Mouse (Mus musculus) thymus, adult 2 months (tissue): ENCODE results near the gene Gm9903. TPM values are rescaled to one million over a fixed set of nuclear protein-coding genes. Genes with fewer than 3 reads are reported as not detected.

Experiments
- DNase-seq: peaks from one replicate; pipeline ENCODE4 v3.0.0; 2021
- H3K27ac ChIP-seq: fragments of 200-500 bp; 2 replicates; pipeline ENCODE4 v1.5.1; 2012; ENCODE audit warnings: low read length, control low read depth; ENCODE audit not compliant: control insufficient read depth, insufficient read depth
- H3K27me3 ChIP-seq: fragments of 200-500 bp; 2 replicates; pipeline ENCODE4 v1.6.1; 2012; ENCODE audit warnings: mild to moderate bottlenecking, low read length, moderate library complexity, mixed read lengths; ENCODE audit not compliant: control insufficient read depth, insufficient read depth
- H3K36me3 ChIP-seq: fragments of 200-500 bp; 2 replicates; pipeline ENCODE4 v1.6.1; 2012; ENCODE audit warnings: mild to moderate bottlenecking, low read length, moderate library complexity; ENCODE audit not compliant: control insufficient read depth, insufficient read depth
- H3K4me1 ChIP-seq: fragments of 200-500 bp; replicated peaks from 2 replicates; pipeline ENCODE4 v1.6.1; 2012; ENCODE audit warnings: low read length; ENCODE audit not compliant: control insufficient read depth, insufficient read depth
- H3K4me3 ChIP-seq: fragments of 200-500 bp; 2 replicates; pipeline ENCODE4 v1.5.1; 2012; ENCODE audit warnings: mild to moderate bottlenecking, low read length, control low read depth, moderate library complexity; ENCODE audit not compliant: control insufficient read depth, insufficient read depth
- CTCF ChIP-seq: fragments of 200-500 bp; IDR thresholded peaks from 2 replicates; pipeline ENCODE4 v1.5.1; 2012; ENCODE audit warnings: mild to moderate bottlenecking, control low read depth, low read length, moderate library complexity, borderline replicate concordance; ENCODE audit not compliant: control insufficient read depth, poor library complexity, insufficient read depth; ENCODE audit errors: extremely low read depth
- POLR2A ChIP-seq: fragments of 200-500 bp; IDR thresholded peaks from 2 replicates; pipeline ENCODE4 v1.6.1; 2012; ENCODE audit warnings: mild to moderate bottlenecking, low read length, control low read depth, moderate library complexity; ENCODE audit not compliant: control insufficient read depth, poor library complexity, insufficient read depth; ENCODE audit errors: extremely low read depth
- WGBS: fragments of 180-500 bp; shearing (Covaris S2); methylation state at CpG from one replicate; pipeline ENCODE4 v1.1.7; 2018; 5-methylcytosine and 5-hydroxymethylcytosine counted together
- polyA plus RNA-seq: library from polyadenylated mRNA; depleted of rRNA; stranded (reverse); fragments of >200 nt; gene quantifications from 2 replicates; pipeline ENCODE4 v1.2.3, GENCODE M21; 2012

The Gm9903 gene
- polyA plus RNA-seq, 1 experiment: 0.82 TPM

GRCm38 (mm10) chr5:33654424-33654823 is 24.7 kb downstream of the Gm9903 start:
- DNase-seq: no peak
- no peaks in the 10 kb centered on the region; the same call in 1 of the 2 replicates for H3K36me3 ChIP-seq
- peaks cover 13% of the 10 kb centered on the region for H3K4me1 ChIP-seq
- TF ChIP-seq POLR2A: no peak
- TF ChIP-seq CTCF: no peak
- 98% methylated on average over 13 of the region's 13 CpGs for WGBS
- H3K4me3 ChIP-seq: no peak overlapping the region
- H3K27me3 ChIP-seq: no peaks in the 10 kb centered on the region
- no peak overlapping the region for H3K27ac ChIP-seq

GRCm38 (mm10) chr5:33655251-33655840 is 25.6 kb downstream of the Gm9903 start:
- no peak overlapping the region for H3K4me3 ChIP-seq
- peaks cover 13% of the 10 kb centered on the region for H3K4me1 ChIP-seq
- TF ChIP-seq POLR2A (no peak), CTCF (no peak)
- H3K27me3 ChIP-seq: no peaks in the 10 kb centered on the region
- H3K27ac ChIP-seq: no peak overlapping the region
- 85% methylated on average over 10 of the region's 10 CpGs for WGBS
- no peaks in the 10 kb centered on the region for H3K36me3 ChIP-seq
- no peak for DNase-seq

- Histone ChIP-seq H3K27ac (no peak overlapping the region), H3K4me1 (peaks cover 13% of the 10 kb centered on the region), H3K4me3 (peak overlapping the region; percentile 74), H3K27me3 (no peaks in the 10 kb centered on the region), H3K36me3 (no peaks in the 10 kb centered on the region)
- TF ChIP-seq POLR2A (no peak), CTCF (no peak)
- no peak for DNase-seq
- 33% methylated on average over 1 of the region's 1 CpGs for WGBS
Observed at GRCm38 (mm10) chr5:33656739-33657138, 27.0 kb downstream of the Gm9903 start.

GRCm38 (mm10) chr5:33657251-33657786 is 27.6 kb downstream of the Gm9903 start:
- WGBS: under 1% methylated on average over 32 of the region's 32 CpGs
- TF ChIP-seq POLR2A: no peak
- no peak for TF ChIP-seq CTCF
- DNase-seq: no peak
- peak overlapping the region; percentile 37 for H3K27ac ChIP-seq
- H3K36me3 ChIP-seq: no peaks in the 10 kb centered on the region
- peak overlapping the region; percentile 74 for H3K4me3 ChIP-seq
- H3K4me1 ChIP-seq: peaks cover 13% of the 10 kb centered on the region
- no peaks in the 10 kb centered on the region for H3K27me3 ChIP-seq

DNA sequence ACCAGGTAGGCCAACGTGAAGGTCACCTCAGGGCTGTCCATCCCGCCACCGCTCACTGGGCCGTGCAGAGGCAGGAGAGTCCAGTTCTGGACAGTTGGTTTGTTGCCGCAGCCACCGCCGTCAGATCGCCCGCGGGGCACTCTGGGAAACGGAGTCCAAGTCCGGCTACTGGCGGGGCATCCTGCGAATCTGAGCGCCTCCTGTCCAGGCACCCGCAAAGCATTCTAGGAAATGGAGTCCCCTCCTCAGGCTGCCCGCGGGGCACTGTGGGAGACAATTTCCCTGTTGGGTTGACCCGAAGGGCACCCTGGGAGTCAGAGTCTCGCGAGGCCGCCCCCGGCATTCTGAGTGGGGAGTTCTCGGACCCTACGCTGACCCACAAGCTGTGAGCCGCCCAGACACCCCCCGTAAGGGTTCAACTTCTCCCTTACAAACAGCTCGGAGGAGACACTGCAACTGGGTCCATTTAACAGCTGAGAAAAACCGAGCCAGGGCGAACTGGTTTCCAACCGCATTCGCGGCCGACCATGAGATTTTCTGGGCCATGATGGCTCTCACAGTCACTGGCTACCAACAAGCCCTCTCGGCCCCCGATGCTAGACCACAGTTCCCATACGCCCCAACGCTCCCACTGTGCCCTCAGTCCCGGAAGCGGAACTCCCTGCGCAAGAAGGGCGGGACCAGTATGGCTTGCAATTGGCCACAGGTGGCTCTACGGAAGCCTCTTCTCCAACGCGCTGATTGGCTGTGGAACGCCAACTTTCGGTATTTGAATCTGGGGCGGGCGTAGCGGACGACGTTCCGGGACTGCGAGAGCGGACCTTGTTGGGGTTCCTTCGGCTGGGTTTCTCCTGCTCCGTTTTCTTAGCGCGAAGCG is 28.3 kb downstream of the Gm9903 start, which contains the start of the genes Tacc3 and Tmem129:
Gene Tacc3, plus strand, starts transcription at position 342 of the 877 bp plus-strand sequence.
Gene Tmem129, minus strand, starts transcription at position 630 of the 877 bp plus-strand sequence.
- Histone ChIP-seq H3K27me3 (no peaks in the 10 kb centered on the region), H3K36me3 (0 out of 2 replicates have a peak, but pooled peaks cover 4% of the 10 kb centered on the region), H3K4me3 (peak within 1 kb of the TSS; percentile 74), H3K4me1 (peaks cover 10% of the 10 kb centered on the region), H3K27ac (peak within 1 kb of the TSS; percentile 81)
- peak; percentile 97 for DNase-seq
- peak; percentile 62; the same call in 1 of the 2 replicates for TF ChIP-seq POLR2A
- no peak for TF ChIP-seq CTCF
- under 1% methylated on average over 60 of the region's 60 CpGs for WGBS

- DNase-seq: no peak
- no peak for TF ChIP-seq CTCF
- no peak for TF ChIP-seq POLR2A
- under 1% methylated on average over 26 of the region's 26 CpGs for WGBS
- peak overlapping the region; percentile 60 for H3K4me3 ChIP-seq
- 0 out of 2 replicates have a peak, but pooled peaks cover 4% of the 10 kb centered on the region for H3K36me3 ChIP-seq
- H3K27me3 ChIP-seq: no peaks in the 10 kb centered on the region
- peaks cover 10% of the 10 kb centered on the region for H3K4me1 ChIP-seq
- no peak overlapping the region for H3K27ac ChIP-seq
Observed at GRCm38 (mm10) chr5:33658664-33659050, 28.9 kb downstream of the Gm9903 start.
